Mouse (Mus musculus): ENCODE measurements around the gene Slc38a7. TPM values are rescaled to one million over a fixed set of nuclear protein-coding genes. Genes with fewer than 3 reads are reported as not detected.
A peak's percentile ranks its signal among the peaks of the same experiment; 100 is the strongest.

Gene Slc38a7
- total RNA-seq, 2 experiments from 2014 or later, result 26.0 to 26.2 TPM

DNA sequence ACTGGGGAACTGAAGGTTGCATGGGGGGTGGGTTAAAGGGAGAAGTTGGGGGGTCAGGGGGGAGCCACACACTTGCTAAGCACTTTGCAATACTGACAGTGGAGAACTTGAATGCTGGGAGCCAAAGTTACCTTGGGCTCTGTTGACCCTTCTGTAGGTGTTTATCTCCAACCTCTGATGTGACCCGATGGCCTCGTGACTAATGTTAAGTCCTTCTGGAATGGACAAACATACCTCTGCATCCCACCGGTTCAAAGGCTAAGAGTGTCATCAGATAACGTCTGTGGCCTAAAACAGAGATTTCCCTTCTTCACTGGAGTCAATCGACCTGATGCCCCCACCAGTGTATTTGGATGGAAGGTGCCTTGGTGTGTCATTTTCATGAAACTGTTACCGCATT is 32.1 kb downstream of the Slc38a7 start:
- intact Hi-C loops (cut with DNase I), result no loop called here
- DNase-seq (ENCODE audit: extremely low spot score in 1 of 2, low spot score in 2 of 2), result no peak
- no peak overlapping the region for H3K4me3 ChIP-seq
- no peak for TF ChIP-seq CTCF (IDR thresholded peaks at IDR 0.05)
- no peak overlapping the region for H3K27ac ChIP-seq

DNA sequence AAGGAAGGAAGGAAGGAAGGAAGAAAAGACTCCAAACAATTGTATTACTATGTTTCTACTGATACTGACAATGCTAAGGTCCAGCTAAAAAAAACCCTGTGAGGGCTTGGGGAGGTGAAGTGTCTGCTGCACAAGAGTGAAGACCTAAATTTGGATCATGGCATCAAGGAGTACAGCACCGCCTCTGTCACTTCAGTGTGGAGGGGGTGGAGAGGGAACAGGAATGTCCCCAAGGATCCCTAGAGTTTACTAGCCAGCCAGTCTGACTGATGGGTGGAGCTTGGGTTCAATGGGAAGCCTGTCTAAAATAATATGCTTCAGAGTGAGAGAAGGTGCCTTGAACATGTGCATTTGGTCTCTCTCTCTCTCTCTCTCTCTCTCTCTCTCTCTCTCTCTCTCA is 35.1 kb downstream of the Slc38a7 start:
- intact Hi-C loops (cut with DNase I), result no loop called here
- Histone ChIP-seq H3K27ac (no peak overlapping the region), H3K4me3 (no peak overlapping the region)
- no peak for DNase-seq (ENCODE audit: extremely low spot score in 1 of 2, low spot score in 2 of 2)
- TF ChIP-seq CTCF (IDR thresholded peaks at IDR 0.05), result no peak

DNA sequence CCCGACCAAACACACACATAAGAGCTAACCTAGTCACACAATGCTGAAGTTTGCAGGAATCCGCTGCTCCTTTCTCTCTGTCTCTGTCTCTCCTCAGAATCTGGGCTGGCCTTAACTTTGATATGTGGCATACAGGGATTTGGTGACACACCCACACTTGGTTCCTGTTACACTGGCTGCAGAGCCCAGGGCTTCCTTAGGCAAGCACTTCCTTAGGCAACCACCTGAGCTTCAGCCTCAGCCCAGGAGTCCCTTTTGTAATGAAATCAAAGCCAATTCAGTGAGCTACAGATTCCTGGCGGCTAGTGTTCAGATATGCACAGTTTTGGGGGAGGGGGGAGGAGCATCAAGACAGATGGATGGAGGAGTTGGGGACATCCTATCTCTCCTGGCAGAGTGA is 35.7 kb downstream of the Slc38a7 start:
- DNase-seq (ENCODE audit: extremely low spot score in 1 of 2, low spot score in 2 of 2), result no peak
- Histone ChIP-seq H3K4me3 (no peak overlapping the region), H3K27ac (no peak overlapping the region)
- TF ChIP-seq CTCF (IDR thresholded peaks at IDR 0.05), result no peak
- intact Hi-C loops (cut with DNase I), result no loop called here

DNA sequence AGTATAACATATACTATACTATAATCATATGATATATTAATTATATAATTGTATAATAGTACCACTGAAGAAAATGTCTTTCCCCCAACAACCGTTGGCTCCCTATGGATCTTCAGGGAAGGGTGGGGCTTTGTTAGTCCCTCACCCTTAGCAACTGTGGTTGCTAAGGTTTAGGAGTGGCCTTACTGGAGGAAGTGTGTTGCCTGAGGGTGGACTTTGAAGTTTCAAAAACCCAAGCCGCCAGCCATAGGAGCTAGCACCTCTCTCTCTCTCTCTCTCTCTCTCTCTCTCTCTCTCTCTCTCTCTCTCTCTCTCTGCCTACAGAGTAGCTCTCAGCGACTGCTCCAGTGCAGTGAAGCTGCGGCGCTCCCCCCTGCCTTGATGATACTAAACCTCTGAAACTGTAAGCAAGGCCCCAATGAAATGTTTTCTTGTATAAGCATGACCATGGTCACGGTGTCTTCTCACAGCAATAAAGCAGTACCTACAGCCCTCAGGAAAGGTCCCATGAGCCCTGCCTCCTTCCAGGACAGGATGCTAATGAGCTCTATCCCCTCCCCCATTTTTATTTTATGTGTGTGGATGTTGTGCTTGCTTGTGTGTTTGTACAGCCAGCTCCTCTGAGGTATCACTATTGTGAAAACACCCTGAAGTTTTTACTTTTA is 37.2 kb downstream of the Slc38a7 start:
- intact Hi-C loops (cut with DNase I), result no loop called here
- TF ChIP-seq CTCF (IDR thresholded peaks at IDR 0.05), result no peak
- H3K4me3 ChIP-seq, result no peak overlapping the region
- no peak overlapping the region for H3K27ac ChIP-seq
- DNase-seq (ENCODE audit: extremely low spot score in 1 of 2, low spot score in 2 of 2), result no peak

DNA sequence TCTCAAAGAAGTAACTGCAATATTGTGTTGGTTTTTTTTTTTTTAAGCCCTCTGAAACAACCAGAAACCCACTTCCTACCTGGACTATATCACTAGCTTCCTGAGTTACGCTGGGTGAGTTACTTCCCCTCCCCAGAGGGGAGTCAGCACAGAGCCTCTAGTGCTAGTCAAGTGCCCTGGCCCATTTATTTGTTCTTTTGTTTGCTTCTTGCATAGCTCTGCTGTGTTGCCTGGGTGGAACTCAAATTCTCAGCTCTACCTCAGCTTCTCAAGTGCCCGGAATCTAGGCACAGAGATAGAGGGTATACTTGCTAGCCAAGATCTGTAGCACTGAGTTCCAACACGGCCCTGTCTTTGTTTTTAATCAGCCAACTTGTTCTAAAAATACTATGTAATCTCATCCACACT is 43.2 kb downstream of the Slc38a7 start:
- no peak overlapping the region for H3K4me3 ChIP-seq
- TF ChIP-seq CTCF (IDR thresholded peaks at IDR 0.05), result no peak
- H3K27ac ChIP-seq, result no peak overlapping the region
- intact Hi-C loops (cut with DNase I), result no loop called here
- DNase-seq (ENCODE audit: extremely low spot score in 1 of 2, low spot score in 2 of 2), result no peak

DNA sequence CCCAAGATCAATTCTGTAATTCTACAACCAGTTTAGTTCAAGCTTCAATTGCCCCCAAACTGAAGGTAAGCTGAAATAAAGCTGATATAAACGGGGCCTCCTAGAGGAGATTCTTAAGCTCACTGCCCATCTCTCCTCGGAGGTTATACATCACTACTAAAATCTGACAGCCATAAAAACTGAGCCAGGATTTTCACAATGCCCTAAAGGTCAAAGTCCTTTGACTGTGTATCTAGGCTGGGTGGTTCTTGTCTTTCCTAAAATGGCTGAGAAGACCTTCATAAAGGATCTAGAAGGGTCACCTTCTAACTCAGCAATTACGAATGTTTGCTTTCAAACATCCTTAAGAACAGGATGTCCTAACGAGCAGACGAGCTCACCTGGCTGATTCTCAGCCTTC is 44.2 kb downstream of the Slc38a7 start:
- intact Hi-C loops (cut with DNase I), result no loop called here
- no peak for TF ChIP-seq CTCF (IDR thresholded peaks at IDR 0.05)
- Histone ChIP-seq H3K4me3 (no peak overlapping the region), H3K27ac (no peak overlapping the region)
- no peak for DNase-seq (ENCODE audit: extremely low spot score in 1 of 2, low spot score in 2 of 2)

DNA sequence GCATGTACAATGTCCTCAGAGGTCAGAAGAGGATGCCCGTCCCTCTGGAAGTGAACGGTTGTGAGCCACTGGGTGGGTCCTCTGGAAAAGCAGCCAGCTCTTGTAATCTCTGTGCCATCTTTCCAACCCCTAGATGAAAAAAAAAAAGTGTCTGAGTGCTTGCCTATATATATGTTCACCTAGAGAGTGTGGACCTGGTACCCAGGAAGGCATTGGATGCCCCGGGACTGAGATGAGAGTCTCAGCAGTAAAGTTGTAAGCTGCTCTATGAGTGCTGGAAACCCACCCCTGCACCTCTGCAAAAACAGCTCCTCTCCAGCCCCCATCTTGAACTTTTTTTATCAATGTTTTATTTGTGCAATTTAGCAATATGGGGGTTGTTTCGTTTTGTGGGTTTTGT is 44.7 kb downstream of the Slc38a7 start:
- intact Hi-C loops (cut with DNase I), result no loop called here
- no peak overlapping the region for H3K4me3 ChIP-seq
- TF ChIP-seq CTCF (IDR thresholded peaks at IDR 0.05), result no peak
- H3K27ac ChIP-seq, result no peak overlapping the region
- DNase-seq (ENCODE audit: extremely low spot score in 1 of 2, low spot score in 2 of 2), result no peak

DNA sequence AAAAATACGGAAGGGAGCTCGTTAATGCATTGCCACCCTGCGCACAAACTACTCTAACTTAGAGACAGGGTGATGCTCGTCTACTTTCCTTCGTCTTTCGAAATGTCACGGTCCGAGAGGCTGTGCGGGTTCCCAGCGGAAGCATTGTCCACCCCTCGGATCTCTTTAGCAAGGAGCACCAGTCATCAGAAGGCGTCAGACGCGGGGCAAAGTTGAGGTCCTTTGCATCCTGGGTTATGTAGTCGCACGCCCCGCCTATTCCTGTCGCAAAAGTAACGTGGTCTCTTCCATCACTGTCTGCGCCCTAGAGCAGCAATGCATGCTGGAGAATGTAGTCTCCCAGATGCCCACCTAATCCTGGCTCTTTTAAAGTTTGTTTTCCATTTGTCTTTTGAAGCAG is 45.5 kb downstream of the Slc38a7 start:
- TF ChIP-seq CTCF (IDR thresholded peaks at IDR 0.05), result no peak
- H3K4me3 ChIP-seq, result peak overlapping the region; percentile 91
- intact Hi-C loops (cut with DNase I), result loop anchor here (1.0 to 2.0 kb wide), 2 partner anchors 45 to 81 kb away; partner anchors contain the start of genes Got2 and Slc38a7
- peak; percentile 87 to 92 for DNase-seq (ENCODE audit: extremely low spot score in 1 of 2, low spot score in 2 of 2)
- peak overlapping the region; percentile 92 for H3K27ac ChIP-seq

DNA sequence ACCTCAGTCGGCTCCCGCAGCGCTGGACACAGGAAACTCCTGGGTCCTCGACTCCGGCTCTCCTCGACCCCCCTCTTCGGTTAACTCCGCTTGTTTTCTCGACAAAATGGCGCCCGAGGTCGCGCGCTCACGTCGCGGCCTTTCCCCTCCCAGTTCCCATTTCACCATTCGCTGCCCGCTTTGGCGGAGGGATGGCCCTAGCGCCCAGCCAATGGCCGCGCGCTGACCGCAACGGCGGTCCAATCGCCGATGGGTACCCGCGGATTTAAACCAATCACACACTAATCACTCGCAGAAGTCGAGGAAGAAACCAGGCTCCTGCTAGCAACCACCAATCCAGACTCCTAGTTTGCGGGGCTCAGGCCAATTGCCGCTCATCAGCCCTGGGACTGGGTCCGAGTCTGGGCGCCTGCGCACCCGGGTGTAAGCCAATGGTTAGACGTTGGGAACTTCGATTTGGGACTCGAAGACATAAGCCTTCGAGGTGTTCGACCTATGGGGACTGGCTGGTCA is 46.0 kb downstream of the Slc38a7 start, which contains the start of gene Cnot1:
Cnot1 (minus strand) TSS at position 134 of the 513 bp plus-strand sequence.
- peak; percentile 97 to 98 for DNase-seq (ENCODE audit: extremely low spot score in 1 of 2, low spot score in 2 of 2)
- Histone ChIP-seq H3K27ac (peak within 1 kb of the TSS; percentile 92), H3K4me3 (peak within 1 kb of the TSS; percentile 91)
- TF ChIP-seq CTCF (IDR thresholded peaks at IDR 0.05), result no peak
- intact Hi-C loops (cut with DNase I), result loop anchor here (1.0 to 2.0 kb wide), 2 partner anchors 46 to 81 kb away; partner anchors contain the start of genes Got2 and Slc38a7

DNA sequence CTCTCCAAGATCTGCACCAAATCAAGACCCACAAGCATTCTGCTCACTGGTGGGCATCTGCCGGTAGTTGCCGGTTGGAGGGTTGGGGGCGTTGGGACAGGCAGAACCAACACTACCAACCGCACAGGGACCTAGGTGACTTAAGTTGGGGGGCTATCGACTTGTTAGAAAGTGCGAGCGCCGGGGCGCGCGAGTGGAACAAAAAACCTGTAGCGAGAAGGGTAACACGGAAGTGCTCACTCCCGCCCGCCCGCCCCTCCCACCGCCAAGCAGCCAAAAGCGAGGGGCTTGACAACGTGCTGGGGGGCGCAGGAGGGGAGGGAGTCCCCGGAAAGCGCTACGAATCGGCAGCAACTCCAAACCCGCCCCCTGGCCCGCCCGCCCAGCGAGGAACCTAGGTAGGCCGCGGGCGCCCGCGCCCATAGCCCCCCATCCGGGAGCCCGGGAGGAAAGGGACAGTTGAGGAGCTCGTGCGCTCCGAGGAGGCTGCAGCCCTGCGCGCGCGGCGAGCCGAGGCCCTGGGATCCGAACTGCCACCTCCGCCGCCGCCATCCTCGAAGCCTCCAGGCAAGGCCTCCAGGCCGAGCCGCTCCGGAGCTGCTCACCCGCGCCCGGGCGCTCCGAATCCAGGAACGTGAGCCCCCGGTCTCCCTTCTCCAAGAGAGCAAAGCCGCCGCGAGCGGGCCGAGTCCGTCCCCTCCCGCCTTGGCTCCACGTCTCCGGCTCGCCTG is 46.7 kb downstream of the Slc38a7 start:
- Histone ChIP-seq H3K27ac (peak overlapping the region; percentile 69), H3K4me3 (peak overlapping the region; percentile 91)
- intact Hi-C loops (cut with DNase I), result loop anchor here (1.0 to 2.0 kb wide), 2 partner anchors 47 to 82 kb away; partner anchors contain the start of genes Got2 and Slc38a7
- no peak for DNase-seq (ENCODE audit: extremely low spot score in 1 of 2, low spot score in 2 of 2)
- TF ChIP-seq CTCF (IDR thresholded peaks at IDR 0.05), result no peak

DNA sequence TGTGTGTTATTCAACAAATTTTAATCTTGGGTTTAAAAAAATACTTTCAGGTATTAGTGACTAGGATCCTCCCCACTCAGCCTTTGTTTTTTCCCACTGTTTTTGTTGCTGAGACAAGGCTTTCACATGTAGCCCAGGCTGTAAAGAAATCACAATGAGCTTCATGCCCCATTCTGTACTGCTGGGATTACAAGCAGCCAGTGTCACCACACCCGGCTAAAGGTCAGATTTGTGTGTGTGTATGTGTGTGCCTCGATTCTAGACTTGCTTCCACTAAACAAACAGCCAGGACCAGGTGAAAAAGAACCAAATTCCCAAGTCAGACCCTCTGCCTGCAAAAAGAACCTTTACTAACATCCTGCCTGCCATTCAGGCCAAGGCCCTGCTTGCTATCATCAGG is 47.9 kb downstream of the Slc38a7 start:
- no peak for TF ChIP-seq CTCF (IDR thresholded peaks at IDR 0.05)
- DNase-seq (ENCODE audit: extremely low spot score in 1 of 2, low spot score in 2 of 2), result no peak
- Histone ChIP-seq H3K27ac (no peak overlapping the region), H3K4me3 (no peak overlapping the region; the same call in 1 of the 2 replicates)
- intact Hi-C loops (cut with DNase I), result no loop called here

DNA sequence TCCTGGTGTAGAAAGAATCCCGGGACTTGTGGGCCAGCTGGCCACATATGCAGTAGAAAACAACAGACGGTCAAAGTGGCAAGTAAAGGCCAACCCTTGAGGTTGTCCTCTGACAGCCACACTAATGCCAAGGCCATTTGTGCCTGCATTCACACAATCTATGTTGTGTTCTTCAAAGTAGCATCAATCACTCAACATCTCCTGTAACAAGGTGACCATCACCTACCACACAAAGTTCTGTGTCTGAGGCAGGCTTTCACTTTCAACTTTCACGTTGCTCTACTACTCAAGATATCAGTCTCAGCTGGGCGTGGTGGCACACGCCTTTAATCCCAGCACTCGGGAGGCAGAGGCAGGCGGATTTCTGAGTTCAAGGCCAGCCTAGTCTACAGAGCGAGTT is 51.1 kb downstream of the Slc38a7 start:
- intact Hi-C loops (cut with DNase I), result no loop called here
- H3K27ac ChIP-seq, result no peak overlapping the region

More for the DNA sequence above, 51.1 kb downstream of the Slc38a7 start:
- H3K4me3 ChIP-seq, result no peak overlapping the region
- DNase-seq (ENCODE audit: extremely low spot score in 1 of 2, low spot score in 2 of 2), result no peak
- TF ChIP-seq CTCF (IDR thresholded peaks at IDR 0.05), result no peak

All from left cerebral cortex, adult 2 months (tissue).